Mouse (Mus musculus) activated CD4-positive, CD25-positive, alpha-beta regulatory T cell, adult 4 months (primary cell): ENCODE results near the gene Fgf14. TPM values are rescaled to one million over a fixed set of nuclear protein-coding genes. Genes with fewer than 3 reads are reported as not detected.
"Not testable (repeated sequence)": the region's sequence is repeated elsewhere in the genome, so short reads cannot be mapped to it uniquely, and the experiment has no call there.

Source experiments
- ATAC-seq: one replicate; pipeline ENCODE4 v1.8.0; 2017
- polyA plus RNA-seq, 2 experiments: library from polyadenylated mRNA; unstranded; fragments of 100-300 nt; shearing (Covaris generic); gene quantifications; one replicate each; pipeline ENCODE4 v1.2.1; 2017

Fgf14 gene
- polyA plus RNA-seq, 2 experiments from 2014 or later: not detected

DNA sequence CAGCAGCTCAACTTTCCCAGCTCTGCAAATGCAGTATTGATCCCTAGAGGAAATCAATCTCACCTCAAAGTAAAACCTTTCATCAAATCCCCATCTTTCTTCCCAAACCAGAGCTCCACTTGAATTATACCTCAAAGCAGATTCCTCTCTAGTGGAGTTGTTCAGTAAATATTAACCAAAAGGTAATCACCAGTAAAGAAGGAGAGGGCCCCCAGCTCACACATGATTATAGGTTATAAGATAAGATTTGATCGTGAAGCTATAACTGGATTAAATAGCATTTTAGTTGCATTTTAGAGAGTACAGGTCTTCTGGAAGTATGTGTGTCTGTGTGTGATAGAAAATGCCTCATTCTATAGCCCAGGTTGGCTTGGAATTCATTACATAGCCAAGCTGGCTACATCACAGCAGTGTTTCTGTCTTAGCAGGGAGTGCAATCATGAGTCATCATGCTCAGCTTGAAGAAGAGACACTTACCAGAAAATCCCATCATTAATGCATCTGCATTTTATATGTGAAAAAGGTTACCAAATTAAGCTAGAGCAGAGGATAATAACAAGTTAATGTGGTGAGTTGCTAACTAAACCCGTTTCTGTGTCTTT lies 202.8 kb downstream of the Fgf14 start:
- no peak for ATAC-seq

DNA sequence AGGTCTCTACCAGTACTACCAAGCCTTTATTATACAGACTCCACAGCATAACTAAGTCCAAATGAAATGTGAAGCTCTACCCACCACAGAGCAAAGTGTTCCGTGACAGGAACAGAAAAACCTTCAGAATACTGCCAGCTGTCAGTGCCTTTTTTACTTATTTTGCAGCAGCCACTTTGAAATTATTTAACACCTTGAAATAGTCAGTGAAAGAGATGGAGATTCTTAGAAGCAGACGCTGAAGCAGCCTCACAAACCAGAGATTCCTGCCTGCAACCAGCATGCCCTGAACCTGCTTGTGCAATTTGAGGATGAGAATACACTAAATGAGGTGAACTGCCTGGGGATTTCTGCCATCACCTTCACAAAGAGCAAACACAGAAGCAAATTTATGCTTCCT lies 206.0 kb downstream of the Fgf14 start:
- no peak for ATAC-seq

DNA sequence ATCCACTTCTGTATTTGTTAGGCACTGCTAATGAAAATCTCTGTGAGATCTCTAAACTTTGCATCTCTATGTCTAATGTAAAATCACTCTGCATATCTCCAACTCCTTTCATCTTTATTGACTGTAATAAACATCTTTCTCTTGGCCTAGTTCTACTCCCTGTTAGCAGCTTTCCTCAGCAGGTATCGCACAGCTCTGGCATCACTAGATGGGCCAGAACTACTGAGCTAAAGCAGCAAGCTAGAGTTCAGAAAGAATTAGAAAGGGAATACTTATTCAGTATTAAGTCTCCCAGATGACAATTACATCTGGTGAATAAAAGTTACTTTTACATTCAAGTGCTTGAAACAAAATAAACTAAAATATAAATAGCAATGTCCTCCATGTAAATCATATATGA lies 221.8 kb downstream of the Fgf14 start:
- no peak for ATAC-seq

DNA sequence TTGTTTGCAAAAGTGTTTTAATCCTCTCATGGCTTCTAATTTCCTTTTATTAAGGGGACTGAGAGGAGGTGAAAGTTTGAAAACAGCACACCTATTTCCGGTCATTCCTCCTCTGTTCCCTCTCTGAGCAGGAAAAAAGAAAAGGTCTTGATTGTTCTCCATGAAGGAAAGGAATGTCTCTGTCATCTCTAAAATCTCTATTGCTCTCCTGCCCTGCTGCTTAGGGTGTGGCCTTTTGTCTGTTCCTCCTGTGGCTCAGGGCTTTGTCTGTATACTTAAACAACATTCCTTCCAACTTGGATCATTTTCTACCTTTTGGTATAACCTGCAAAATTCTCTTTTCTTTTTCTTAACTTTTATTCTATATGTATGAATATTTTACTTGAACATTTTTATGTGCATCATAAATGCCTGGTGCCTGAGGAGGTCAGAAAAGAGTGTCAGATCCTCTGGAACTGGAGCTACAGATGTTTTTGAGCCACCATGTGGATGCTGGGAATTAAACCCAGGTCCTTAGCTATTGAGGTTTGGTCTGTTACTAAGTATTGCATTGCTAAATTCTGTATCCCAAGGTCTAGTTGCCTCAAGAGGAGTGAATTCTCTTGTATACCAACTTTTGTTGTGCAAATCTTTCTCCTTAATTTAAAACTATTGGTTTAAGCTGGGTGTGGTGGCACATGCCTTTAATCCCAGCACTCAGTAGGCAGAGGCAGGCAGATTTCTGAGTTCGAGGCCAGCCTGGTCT lies 230.7 kb downstream of the Fgf14 start:
- ATAC-seq: no peak

DNA sequence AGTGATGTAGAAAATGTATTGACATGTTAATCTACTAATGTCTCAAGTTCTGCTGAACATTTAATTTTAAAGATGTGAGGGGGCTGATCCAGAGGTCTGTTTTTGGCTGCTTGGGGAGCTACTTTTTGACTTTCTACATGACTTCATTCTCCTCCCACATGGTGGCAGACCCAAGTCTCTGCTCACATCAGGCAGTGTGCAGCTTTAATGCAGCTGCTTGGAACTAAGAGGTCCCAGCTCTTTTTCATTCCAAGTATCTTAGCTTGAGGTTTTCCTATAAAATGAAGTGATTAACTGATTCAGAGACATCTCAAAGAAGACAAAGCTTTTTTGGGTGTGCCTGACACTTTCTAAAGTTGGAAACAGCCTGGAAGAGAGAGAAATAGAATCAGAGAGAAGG lies 232.1 kb downstream of the Fgf14 start:
- ATAC-seq: no peak

DNA sequence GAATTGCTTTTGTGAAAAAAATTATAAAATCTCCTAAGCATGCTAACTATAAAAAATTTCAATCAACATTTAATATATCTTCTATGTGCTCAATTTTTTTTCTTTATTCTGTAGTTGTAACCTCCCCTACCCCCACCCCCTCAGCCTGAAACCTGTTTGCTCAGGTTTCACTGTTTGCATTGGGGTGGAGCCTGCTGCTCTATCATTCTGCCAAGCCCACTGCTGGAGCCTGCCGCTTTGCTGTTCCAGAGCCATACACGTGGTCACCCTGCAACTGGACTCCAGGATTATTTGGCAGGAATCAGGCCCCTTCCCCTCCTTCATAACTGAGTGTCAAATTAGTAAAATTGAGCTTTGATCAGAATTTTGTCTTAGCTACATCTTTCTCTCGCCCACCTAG lies 237.6 kb downstream of the Fgf14 start:
- ATAC-seq: not testable (repeated sequence)

DNA sequence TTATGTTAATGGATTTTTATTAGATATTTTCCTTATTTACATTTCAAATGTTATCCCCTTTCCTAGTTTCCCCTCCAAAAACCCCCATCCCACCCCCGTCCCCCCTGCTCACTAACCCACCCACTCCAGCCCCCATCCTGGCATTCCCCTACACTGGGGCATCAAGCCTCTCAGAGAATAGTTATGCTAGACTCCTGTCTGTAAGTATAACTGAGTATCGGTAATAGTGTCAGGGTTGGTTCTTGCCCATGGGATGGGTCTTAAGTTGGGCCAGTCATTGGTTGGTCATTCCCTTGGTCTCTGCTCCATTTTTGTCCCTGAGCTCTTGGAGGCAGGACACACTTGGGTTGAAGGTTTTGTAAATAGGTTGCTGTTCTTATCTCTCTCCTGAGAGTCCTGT lies 265.0 kb downstream of the Fgf14 start:
- no peak for ATAC-seq

DNA sequence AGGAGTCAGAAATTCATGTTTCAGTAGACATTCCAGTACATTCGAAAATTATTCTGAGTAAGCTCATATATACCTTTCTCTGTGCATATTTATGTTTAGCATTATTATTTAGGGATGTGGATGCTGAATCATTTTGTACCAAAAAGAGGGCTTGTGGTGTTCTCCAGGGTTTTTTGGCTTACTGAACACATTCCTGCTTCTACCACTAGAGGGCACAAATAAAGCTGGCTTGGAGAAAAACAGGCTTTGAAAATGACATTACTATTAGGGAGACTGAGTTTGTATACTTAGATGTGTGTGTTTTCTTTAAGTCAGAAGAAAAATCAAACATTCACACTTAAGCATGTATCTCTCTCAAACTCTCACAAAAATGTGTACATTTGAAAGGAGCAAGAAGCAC lies 266.0 kb downstream of the Fgf14 start:
- ATAC-seq: no peak

DNA sequence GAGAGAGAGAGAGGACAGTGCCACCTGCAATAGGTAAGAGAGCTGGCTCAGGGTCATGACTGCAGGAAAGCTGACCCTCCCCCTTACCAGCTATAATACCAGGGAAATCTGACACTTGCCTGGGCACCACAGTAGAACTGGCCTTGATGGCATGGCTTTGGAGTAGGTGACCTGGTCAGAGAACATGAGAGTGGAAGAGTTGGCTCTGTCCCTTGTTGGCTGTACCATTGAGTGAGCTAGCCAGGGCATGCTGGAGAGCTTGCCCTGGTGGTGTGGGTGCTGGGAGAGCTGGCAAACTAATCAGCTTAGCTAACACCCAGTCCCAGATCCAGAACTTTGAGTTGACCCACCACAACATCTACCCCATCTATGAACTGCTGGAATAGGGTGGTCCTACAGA lies 348.5 kb downstream of the Fgf14 start:
- no peak for ATAC-seq

DNA sequence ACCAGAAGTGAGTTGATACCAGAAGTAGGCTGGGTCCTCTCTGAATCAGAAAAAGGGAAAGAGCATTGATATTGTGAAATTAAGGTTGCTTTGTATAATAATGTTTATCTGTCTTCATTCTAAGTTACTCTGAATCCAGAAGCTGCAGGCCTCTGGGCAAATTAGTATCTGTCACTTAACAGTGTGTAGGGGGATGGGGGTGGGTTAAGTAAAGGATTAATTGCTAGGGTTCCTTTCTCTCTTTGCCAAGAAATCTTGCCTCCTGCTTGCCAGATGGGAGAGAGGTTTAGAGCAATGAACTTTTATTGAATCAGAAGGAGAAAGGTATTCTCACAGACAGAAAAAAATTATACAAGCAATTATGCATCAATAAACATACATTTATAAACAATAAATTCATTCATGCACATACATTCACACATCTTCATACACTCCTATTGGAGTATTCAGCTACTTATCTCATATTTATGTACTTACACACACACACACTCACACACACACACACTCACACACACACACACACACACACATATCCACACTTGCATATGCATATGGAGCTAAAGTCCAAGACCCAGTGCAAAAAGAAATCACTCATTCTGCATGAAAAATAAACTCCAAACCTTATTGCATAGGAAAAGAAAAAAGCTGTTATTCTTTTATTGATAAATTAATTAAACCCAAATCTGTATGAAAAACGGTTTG lies 357.8 kb downstream of the Fgf14 start:
- no peak for ATAC-seq

DNA sequence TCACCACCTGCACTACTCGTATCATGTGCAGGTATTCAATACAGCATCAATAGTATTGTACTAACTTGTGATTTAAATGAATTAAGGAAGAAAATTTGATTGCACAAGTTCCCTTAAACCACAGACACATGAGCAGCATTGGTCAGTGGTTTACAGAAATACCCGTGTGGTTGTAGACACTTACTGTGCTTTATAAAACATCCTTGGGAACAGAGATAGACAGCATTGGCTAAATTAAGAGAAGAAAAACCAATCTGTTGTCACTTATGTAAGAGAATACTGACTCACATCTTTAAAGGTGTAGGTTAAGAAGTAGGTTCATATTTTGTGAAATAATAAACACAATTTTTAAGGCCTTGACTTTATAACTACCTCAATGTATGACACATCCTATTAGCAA lies 361.4 kb downstream of the Fgf14 start:
- no peak for ATAC-seq

DNA sequence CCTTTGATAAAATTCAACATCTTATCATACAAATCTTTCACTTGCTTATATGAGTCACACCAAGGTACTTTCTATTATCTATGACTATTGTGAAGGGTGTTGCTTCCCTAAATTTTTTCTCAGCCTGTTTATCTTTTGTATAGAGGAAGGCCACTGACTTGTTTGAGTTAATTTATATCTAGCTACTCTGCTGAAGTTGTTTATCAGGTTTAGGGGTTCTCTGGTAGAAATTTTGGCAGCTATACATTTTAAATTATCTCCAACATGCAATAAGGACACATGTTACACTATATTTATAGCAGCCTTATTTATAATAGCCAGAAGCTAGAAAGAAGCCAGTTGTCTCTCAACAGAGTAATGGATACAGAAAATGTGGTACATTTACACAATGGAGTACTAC lies 389.9 kb downstream of the Fgf14 start:
- no peak for ATAC-seq

DNA sequence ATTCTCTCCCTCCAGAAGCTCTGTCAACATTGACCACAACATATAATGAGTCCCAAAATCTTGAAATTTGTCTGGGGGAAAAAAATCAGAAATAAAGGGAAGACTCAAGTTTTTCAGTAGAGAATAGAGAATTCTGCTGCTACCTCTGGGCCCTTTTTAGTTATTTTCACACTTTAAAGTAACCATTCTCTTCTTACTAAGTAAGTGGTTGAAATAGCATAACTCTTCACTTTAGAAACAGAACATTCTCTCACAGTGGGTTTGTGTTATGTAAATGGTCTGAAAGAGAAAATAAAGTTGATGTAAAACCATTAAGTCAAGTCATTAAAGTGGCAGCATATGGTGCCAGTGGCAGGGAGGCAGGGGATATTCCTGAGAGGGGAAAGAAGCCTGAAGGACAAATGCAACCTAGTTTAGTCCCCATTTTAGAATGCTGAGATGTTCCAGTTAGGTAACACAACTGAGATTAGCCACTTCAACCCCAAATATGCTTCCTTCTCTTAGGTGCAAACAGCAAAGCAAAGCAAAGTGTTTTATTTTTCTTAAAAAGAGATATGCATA lies 398.5 kb downstream of the Fgf14 start:
- ATAC-seq: no peak

DNA sequence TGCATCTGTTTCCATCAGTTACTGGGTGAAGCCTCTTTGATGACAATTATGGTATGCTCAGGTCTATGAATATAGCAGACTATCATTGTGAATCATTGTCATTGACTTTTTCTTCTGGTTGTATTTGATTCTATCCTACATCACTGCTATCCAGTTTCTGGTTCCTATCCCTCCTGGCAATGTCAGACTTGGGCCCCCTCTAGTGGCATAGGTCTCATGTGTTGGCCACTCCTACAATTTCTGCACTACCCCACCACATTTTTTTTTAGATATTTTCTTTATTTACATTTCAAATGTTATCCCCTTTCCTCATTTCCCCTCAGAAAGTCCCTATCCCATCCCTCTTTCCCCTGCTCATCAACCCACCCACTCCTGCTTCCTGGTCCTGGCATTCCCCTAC lies 409.9 kb downstream of the Fgf14 start:
- ATAC-seq: no peak

DNA sequence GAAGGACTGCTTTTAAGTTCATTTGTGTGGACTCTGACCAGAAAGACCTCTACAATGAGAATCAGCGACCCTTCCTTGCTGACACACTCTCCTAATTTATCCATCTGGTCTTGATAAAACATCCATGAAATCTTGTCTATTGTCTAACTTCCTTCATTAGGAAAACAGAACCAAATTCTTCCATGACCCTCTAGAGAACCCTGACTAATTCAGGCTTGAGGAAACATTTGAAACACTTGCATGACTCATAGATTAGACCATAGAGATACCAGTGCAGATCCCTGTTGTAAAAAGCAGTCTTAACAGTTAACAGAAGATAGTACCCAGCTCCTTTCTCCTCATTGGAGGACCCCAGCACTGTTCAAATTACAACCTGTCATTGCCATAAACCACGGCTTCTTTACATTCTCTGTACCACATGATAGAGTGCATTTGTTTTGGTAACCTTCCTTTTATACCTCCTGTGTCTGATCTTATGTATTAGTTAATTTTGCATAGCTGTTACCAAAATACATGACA lies 412.3 kb downstream of the Fgf14 start:
- no peak for ATAC-seq

DNA sequence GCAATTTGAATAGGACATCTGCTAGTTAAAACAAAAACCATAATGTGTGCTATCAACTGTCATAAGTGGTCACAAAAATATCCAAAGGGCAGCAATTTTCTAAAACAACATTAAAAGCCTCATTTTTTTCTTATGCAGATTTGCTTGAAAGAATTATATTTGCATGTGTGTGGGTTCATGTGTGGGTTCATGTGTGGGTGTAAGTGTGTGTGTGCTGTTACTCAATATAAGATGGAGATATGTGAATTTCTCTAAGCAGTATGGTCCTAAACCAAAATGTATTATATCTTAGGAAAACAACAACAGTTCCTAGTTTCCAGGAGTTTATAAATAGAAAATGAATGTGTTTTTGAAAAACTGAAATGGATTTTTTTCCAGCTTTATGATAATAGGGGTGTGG lies 413.7 kb downstream of the Fgf14 start:
- no peak for ATAC-seq

DNA sequence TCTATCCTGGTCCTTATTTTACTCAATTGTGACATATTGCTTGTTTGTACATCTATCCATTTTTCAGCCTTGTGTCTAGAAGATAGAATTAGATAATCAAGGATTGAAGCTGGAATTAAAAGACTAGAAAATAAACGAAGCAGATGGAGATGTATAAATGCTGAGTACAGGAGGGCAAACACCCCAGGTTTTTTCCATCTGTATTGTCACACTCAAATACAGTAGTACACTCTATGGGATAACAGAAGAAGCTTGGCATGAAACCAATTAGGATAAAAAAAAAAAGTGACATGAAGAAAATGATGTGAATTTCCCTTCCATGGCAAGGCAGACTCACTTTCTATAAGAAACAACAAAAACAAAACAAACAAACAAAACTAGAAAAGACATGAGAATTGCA lies 429.4 kb downstream of the Fgf14 start:
- ATAC-seq: no peak

DNA sequence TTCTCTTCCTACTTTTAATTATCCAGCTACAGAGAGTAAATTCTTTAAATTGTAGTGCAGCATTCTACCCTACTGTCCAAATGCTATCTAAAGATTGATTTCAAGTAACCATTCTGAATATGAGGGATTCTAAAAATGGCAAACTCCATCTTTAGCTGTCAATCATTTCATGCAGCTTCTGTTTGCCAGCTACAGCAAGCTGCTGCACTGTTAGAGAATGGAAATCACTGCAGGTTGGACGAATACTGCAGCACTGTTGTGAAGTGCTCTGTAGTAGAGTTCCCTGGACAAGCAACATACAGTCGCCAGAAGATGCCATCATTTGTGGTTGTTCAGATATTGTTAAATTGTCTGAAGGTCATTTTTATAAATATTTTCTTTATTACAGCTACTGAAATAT lies 453.5 kb downstream of the Fgf14 start:
- ATAC-seq: no peak

DNA sequence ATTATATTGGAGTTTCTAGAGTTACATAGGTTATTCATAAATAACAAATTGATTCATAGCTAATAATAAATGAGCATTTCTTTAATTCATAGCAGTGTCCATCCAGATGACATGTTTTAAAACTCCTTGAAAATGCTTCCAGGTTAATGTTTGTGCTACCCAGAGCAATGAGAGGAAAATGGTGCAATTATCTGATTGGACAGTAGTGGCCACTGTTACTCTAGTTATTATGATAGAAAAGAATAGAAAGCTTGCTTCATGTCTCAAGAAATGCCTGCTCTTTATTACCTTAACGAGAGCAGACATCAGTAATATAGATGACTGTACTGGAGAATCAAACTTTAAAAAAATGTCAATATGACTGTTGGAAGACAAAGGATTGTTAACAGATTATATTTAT lies 454.5 kb downstream of the Fgf14 start:
- no peak for ATAC-seq

DNA sequence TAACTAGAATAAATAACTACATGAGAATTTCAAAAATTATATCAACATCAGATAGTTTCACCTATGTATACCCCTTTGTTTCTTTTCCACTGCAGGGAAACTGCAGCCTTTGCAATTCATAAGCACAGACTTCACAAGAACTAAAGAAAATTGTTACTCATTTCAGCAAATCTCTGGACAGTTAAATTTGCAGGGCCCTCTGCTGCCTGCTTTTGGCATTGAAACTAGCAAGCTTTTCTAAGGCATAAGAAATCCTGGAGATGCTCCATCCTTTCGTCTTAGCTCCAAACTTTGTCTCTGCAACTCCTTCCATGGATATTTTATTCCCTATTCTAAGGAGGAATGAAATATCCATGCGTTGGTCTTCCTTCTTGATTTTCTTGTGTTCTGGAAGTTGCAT lies 455.9 kb downstream of the Fgf14 start:
- no peak for ATAC-seq

DNA sequence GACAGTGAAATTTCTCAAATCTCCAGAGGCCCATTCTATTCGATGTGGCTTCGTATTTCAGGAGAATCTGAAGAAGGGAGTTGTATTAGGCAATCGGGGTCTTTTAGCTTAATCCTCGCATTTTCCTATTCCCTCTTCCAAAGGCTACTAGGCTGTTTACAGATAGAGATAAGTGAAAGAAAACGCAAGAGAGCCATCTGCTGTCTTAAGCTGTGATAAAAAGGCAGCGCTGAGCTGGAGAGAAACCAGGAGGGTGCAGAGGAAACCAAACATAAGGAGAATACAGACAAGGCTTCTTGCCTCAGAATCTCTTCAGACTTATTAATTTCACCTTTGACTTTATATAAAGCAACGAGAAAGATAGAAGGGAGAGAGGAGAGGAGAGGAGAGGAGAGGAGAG lies 481.1 kb downstream of the Fgf14 start:
- no peak for ATAC-seq

DNA sequence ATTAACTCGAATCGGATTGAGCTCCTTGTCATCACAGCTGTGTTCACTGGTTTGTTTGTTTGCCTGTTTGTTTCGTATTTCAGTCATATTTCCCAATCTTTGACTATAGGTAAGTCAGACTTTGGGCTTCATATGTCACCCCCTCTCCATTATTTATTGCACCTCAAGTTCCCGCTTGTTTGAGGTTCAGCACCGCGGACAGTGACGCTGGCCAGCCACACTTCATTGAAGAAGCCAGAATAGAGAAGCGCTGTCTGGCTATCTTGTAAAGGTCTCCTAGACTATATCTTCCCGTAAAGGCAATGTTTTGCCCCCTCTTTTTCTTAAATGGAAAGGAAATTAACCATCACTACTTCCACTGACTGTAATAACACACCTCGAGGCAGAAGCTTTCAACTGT lies 481.6 kb downstream of the Fgf14 start:
- ATAC-seq: no peak

DNA sequence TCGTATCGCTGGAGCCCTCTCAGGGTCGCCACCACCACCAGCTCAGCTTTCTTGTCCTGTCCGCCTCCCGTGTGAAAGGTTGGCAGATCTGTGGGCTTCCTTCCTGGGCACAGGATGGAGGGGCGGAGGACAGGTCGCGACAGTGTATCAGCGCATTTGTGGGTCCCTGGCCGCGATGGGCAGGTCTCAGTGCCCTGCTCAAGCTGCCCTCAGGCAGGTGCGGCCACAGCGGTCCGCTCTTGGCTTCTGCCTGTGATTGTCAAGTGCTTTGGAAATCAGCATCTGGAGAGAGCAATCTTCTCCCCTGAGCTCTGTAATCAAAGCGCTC lies 484.1 kb downstream of the Fgf14 start:
- no peak for ATAC-seq
